Mouse (Mus musculus) testis, adult 2 months (tissue): Measurements from ENCODE around the gene Fcgrt. TPM values are rescaled to one million over a fixed set of nuclear protein-coding genes. Genes with fewer than 3 reads are reported as not detected.
"Not testable (repeated sequence)": the region's sequence is repeated elsewhere in the genome, so short reads cannot be mapped to it uniquely, and the experiment has no call there.

Experiments
- H3K27ac ChIP-seq: fragments of 200-500 bp; 2 replicates; pipeline ENCODE4 v1.5.1; 2012; ENCODE audit warnings: low read depth, low read length; ENCODE audit not compliant: control insufficient read depth, insufficient read depth
- H3K27me3 ChIP-seq: fragments of 200-500 bp; 2 replicates; pipeline ENCODE4 v1.6.1; 2012; ENCODE audit warnings: mild to moderate bottlenecking, low read length, moderate library complexity; ENCODE audit not compliant: control insufficient read depth, insufficient read depth
- H3K36me3 ChIP-seq: fragments of 200-500 bp; 2 replicates; pipeline ENCODE4 v1.6.1; 2012; ENCODE audit warnings: mild to moderate bottlenecking, low read length; ENCODE audit not compliant: control insufficient read depth, insufficient read depth
- H3K4me1 ChIP-seq: fragments of 200-500 bp; 2 replicates; pipeline ENCODE4 v1.6.1; 2012; ENCODE audit warnings: low read length; ENCODE audit not compliant: control insufficient read depth, insufficient read depth
- H3K4me3 ChIP-seq: fragments of 200-500 bp; 2 replicates; pipeline ENCODE4 v1.5.1; 2012; ENCODE audit warnings: low read depth, mild to moderate bottlenecking, low read length, moderate library complexity, mixed read lengths; ENCODE audit not compliant: control insufficient read depth
- CTCF ChIP-seq: fragments of 200-500 bp; IDR thresholded peaks from 2 replicates; pipeline ENCODE4 v1.5.1; 2012; ENCODE audit warnings: low read depth, mild to moderate bottlenecking, inconsistent platforms, low read length, moderate library complexity; ENCODE audit not compliant: control insufficient read depth, insufficient read depth, insufficient replicate concordance
- POLR2A ChIP-seq: fragments of 200-500 bp; IDR thresholded peaks from 2 replicates; pipeline ENCODE4 v1.6.1; 2012; ENCODE audit warnings: low read depth, mild to moderate bottlenecking, inconsistent platforms, low read length, moderate library complexity; ENCODE audit not compliant: control insufficient read depth
- polyA plus RNA-seq: library from polyadenylated mRNA; depleted of rRNA; stranded (reverse); fragments of >200 nt; gene quantifications from 2 replicates; pipeline ENCODE4 v1.2.3, GENCODE M21; 2012

The Fcgrt gene
- polyA plus RNA-seq, 1 experiment = 5.4 TPM

GRCm38 (mm10) chr7:45129776-45130512, 26.3 kb upstream of the Fcgrt start:
- TF ChIP-seq POLR2A (no peak), CTCF (no peak)
- no peaks in the 10 kb centered on the region for H3K27me3 ChIP-seq
- H3K4me1 ChIP-seq = peaks cover 20% of the 10 kb centered on the region
- peak overlapping the region; percentile 95 for H3K27ac ChIP-seq
- peak overlapping the region; percentile 89 for H3K4me3 ChIP-seq
- no peaks in the 10 kb centered on the region for H3K36me3 ChIP-seq

- H3K4me3 ChIP-seq = peak overlapping the region; percentile 89
- no peaks in the 10 kb centered on the region for H3K36me3 ChIP-seq
- no peaks in the 10 kb centered on the region for H3K27me3 ChIP-seq
- peak overlapping the region; percentile 95 for H3K27ac ChIP-seq
- TF ChIP-seq POLR2A (no peak; the same call in 1 of the 2 replicates), CTCF (no peak)
- H3K4me1 ChIP-seq = peaks cover 14% of the 10 kb centered on the region
Measured at GRCm38 (mm10) chr7:45129318-45129717, 25.7 kb upstream of the Fcgrt start.

GRCm38 (mm10) chr7:45128624-45129246, 25.1 kb upstream of the Fcgrt start, which contains the start of gene Rpl13a:
Rpl13a (minus strand) TSS chr7:45128761.
- Histone ChIP-seq H3K27ac (peak within 1 kb of the TSS; percentile 96), H3K36me3 (no peaks in the 10 kb centered on the region), H3K4me1 (peaks cover 12% of the 10 kb centered on the region), H3K27me3 (no peaks in the 10 kb centered on the region), H3K4me3 (peak within 1 kb of the TSS; percentile 89)
- peak; percentile 94 for TF ChIP-seq POLR2A
- peak; percentile 66; the same call in 1 of the 2 replicates for TF ChIP-seq CTCF

GRCm38 (mm10) chr7:45127700-45128224, 24.1 kb upstream of the Fcgrt start:
- peaks cover 20% of the 10 kb centered on the region for H3K4me1 ChIP-seq
- H3K27ac ChIP-seq = peak overlapping the region; percentile 96
- H3K4me3 ChIP-seq = peak overlapping the region; percentile 89
- H3K27me3 ChIP-seq = no peaks in the 10 kb centered on the region
- TF ChIP-seq CTCF = no peak
- TF ChIP-seq POLR2A = no peak
- no peaks in the 10 kb centered on the region for H3K36me3 ChIP-seq

- H3K4me1 ChIP-seq = peaks cover 20% of the 10 kb centered on the region
- no peaks in the 10 kb centered on the region; the same call in 1 of the 2 replicates for H3K36me3 ChIP-seq
- H3K27ac ChIP-seq = no peak overlapping the region
- no peak overlapping the region; the same call in none of the 2 replicates for H3K4me3 ChIP-seq
- TF ChIP-seq POLR2A (no peak), CTCF (no peak)
- H3K27me3 ChIP-seq = no peaks in the 10 kb centered on the region
Measured at GRCm38 (mm10) chr7:45126844-45127699, 23.4 kb upstream of the Fcgrt start.

- TF ChIP-seq CTCF (no peak), POLR2A (no peak)
- Histone ChIP-seq H3K4me3 (no peak overlapping the region; the same call in 1 of the 2 replicates), H3K27ac (no peak overlapping the region), H3K4me1 (peaks cover 20% of the 10 kb centered on the region), H3K36me3 (no peaks in the 10 kb centered on the region; the same call in 1 of the 2 replicates), H3K27me3 (no peaks in the 10 kb centered on the region)
Measured at GRCm38 (mm10) chr7:45126147-45126843, 22.6 kb upstream of the Fcgrt start.

GRCm38 (mm10) chr7:45125649-45126048, 22.0 kb upstream of the Fcgrt start:
- Histone ChIP-seq H3K4me1 (peaks cover 20% of the 10 kb centered on the region), H3K4me3 (peak overlapping the region; percentile 68; the same call in 1 of the 2 replicates)
- H3K27me3 ChIP-seq, H3K36me3 ChIP-seq, H3K27ac ChIP-seq: not testable (repeated sequence)
